Mouse (Mus musculus) megakaryocyte, embryonic 14.5 days (primary cell): ENCODE measurements around the gene Sptssb. TPM values are rescaled to one million over a fixed set of nuclear protein-coding genes. Genes with fewer than 3 reads are reported as not detected.

ENCODE experiments used
- H3K27me3 ChIP-seq: replicated peaks from 2 replicates; pipeline ENCODE3; 2012; ENCODE audit warnings: inconsistent platforms
- H3K36me3 ChIP-seq: replicated peaks from 2 replicates; pipeline ENCODE3; 2012; ENCODE audit warnings: low read length, inconsistent platforms, mixed read lengths
- H3K4me1 ChIP-seq: 2 replicates; pipeline ENCODE4 v1.6.1; 2012; ENCODE audit warnings: inconsistent platforms
- H3K4me3 ChIP-seq: replicated peaks from 2 replicates; pipeline ENCODE3; 2012; ENCODE audit warnings: moderate library complexity, mild to moderate bottlenecking, inconsistent platforms
- H3K9me3 ChIP-seq: 2 replicates; pipeline ENCODE4 v1.6.1; 2012; ENCODE audit warnings: inconsistent platforms
- FLI1 ChIP-seq: IDR thresholded peaks from 2 replicates; pipeline ENCODE4 v1.6.1; 2012; ENCODE audit warnings: low read length, inconsistent platforms, mixed read lengths
- GATA1 ChIP-seq: IDR thresholded peaks from 3 replicates; pipeline ENCODE4 v1.6.1; 2012; ENCODE audit warnings: mixed read lengths, low read length, inconsistent platforms, borderline replicate concordance
- polyA plus RNA-seq: library from polyadenylated mRNA; stranded (reverse); fragments of >175 nt; gene quantifications from 2 replicates; pipeline ENCODE4 v1.2.3, GENCODE M21; 2012; ENCODE audit warnings: low replicate concordance; ENCODE audit not compliant: insufficient read depth

The Sptssb gene
- polyA plus RNA-seq, result not detected in 2 replicates

GRCm38 (mm10) chr3:69859858-69860588 is at the start of gene Sptssb:
Gene Sptssb, minus strand, starts transcription at chr3:69859940.
- TF ChIP-seq FLI1, result no peak
- no peak for TF ChIP-seq GATA1

GRCm38 (mm10) chr3:69908074-69908473 is 48.3 kb upstream of the Sptssb start:
- peaks cover 4% of the 10 kb centered on the region for H3K27me3 ChIP-seq
- 0 out of 2 replicates have a peak, but pooled peaks cover 3% of the 10 kb centered on the region for H3K4me1 ChIP-seq
- no peaks in the 10 kb centered on the region for H3K9me3 ChIP-seq
- H3K36me3 ChIP-seq, result no peaks in the 10 kb centered on the region
- H3K4me3 ChIP-seq, result no peak overlapping the region
- TF ChIP-seq GATA1 (no peak), FLI1 (no peak)

More at GRCm38 (mm10) chr3:69859858-69860588, at the start of gene Sptssb:
- H3K36me3 ChIP-seq, result no peaks in the 10 kb centered on the region
- peak within 1 kb of the TSS; percentile 62 for H3K4me3 ChIP-seq
- H3K27me3 ChIP-seq, result peaks cover 28% of the 10 kb centered on the region
- H3K9me3 ChIP-seq, result no peaks in the 10 kb centered on the region
- peaks cover 18% of the 10 kb centered on the region; the same call in 1 of the 2 replicates for H3K4me1 ChIP-seq

- H3K9me3 ChIP-seq, result no peaks in the 10 kb centered on the region
- no peak overlapping the region for H3K4me3 ChIP-seq
- no peaks in the 10 kb centered on the region for H3K4me1 ChIP-seq
- H3K27me3 ChIP-seq, result no peaks in the 10 kb centered on the region
- TF ChIP-seq GATA1 (no peak), FLI1 (no peak)
- no peaks in the 10 kb centered on the region for H3K36me3 ChIP-seq
Measured at GRCm38 (mm10) chr3:69907564-69907963, 47.8 kb upstream of the Sptssb start.

GRCm38 (mm10) chr3:69902787-69903477 is 43.2 kb upstream of the Sptssb start:
- no peaks in the 10 kb centered on the region for H3K4me1 ChIP-seq
- no peak overlapping the region for H3K4me3 ChIP-seq
- TF ChIP-seq FLI1 (no peak), GATA1 (no peak)
- H3K36me3 ChIP-seq, result no peaks in the 10 kb centered on the region
- no peaks in the 10 kb centered on the region for H3K9me3 ChIP-seq
- no peaks in the 10 kb centered on the region for H3K27me3 ChIP-seq

GRCm38 (mm10) chr3:69902382-69902781 is 42.6 kb upstream of the Sptssb start:
- TF ChIP-seq GATA1 (no peak), FLI1 (no peak)
- Histone ChIP-seq H3K4me3 (no peak overlapping the region), H3K27me3 (no peaks in the 10 kb centered on the region), H3K4me1 (no peaks in the 10 kb centered on the region), H3K36me3 (no peaks in the 10 kb centered on the region), H3K9me3 (no peaks in the 10 kb centered on the region)

GRCm38 (mm10) chr3:69901874-69902381 is 42.2 kb upstream of the Sptssb start:
- TF ChIP-seq GATA1 (no peak), FLI1 (no peak)
- Histone ChIP-seq H3K9me3 (no peaks in the 10 kb centered on the region), H3K4me3 (no peak overlapping the region), H3K4me1 (no peaks in the 10 kb centered on the region), H3K36me3 (no peaks in the 10 kb centered on the region), H3K27me3 (no peaks in the 10 kb centered on the region)

GRCm38 (mm10) chr3:69900335-69900734 is 40.6 kb upstream of the Sptssb start:
- H3K4me1 ChIP-seq, result no peaks in the 10 kb centered on the region
- H3K9me3 ChIP-seq, result no peaks in the 10 kb centered on the region

GRCm38 (mm10) chr3:69897917-69898594 is 38.3 kb upstream of the Sptssb start:
- Histone ChIP-seq H3K4me1 (no peaks in the 10 kb centered on the region), H3K36me3 (no peaks in the 10 kb centered on the region), H3K4me3 (no peak overlapping the region), H3K27me3 (no peaks in the 10 kb centered on the region), H3K9me3 (no peaks in the 10 kb centered on the region)
- TF ChIP-seq FLI1 (no peak), GATA1 (no peak)

More at GRCm38 (mm10) chr3:69900335-69900734, 40.6 kb upstream of the Sptssb start:
- Histone ChIP-seq H3K36me3 (no peaks in the 10 kb centered on the region), H3K27me3 (no peaks in the 10 kb centered on the region), H3K4me3 (no peak overlapping the region)
- TF ChIP-seq FLI1 (no peak), GATA1 (no peak)

GRCm38 (mm10) chr3:69895516-69895915 is 35.8 kb upstream of the Sptssb start:
- Histone ChIP-seq H3K4me3 (no peak overlapping the region), H3K27me3 (no peaks in the 10 kb centered on the region), H3K36me3 (no peaks in the 10 kb centered on the region), H3K9me3 (no peaks in the 10 kb centered on the region), H3K4me1 (no peaks in the 10 kb centered on the region)
- TF ChIP-seq GATA1 (no peak), FLI1 (no peak)
